Mouse (Mus musculus): Measurements from ENCODE around the gene Taf4. TPM values are rescaled to one million over a fixed set of nuclear protein-coding genes. Genes with fewer than 3 reads are reported as not detected.

Taf4 gene
- polyA plus RNA-seq, 1 experiment from 2014 or later, result 3.7 TPM

GRCm38 (mm10) chr2:179960327-179960726 lies 16.1 kb downstream of the Taf4 start:
- Histone ChIP-seq H3K4me2 (no peak overlapping the region), H3K4me1 (peaks cover 6% of the 10 kb centered on the region; the same call in 1 of the 2 replicates), H3K36me3 (no peaks in the 10 kb centered on the region), H3K9me3 (no peaks in the 10 kb centered on the region), H3K27me3 (no peaks in the 10 kb centered on the region), H3K4me3 (no peak overlapping the region), H3K27ac (no peak overlapping the region), H3K9ac (no peak overlapping the region)
- 81% methylated on average over 6 of the region's 6 CpGs for WGBS
- ATAC-seq (ENCODE audit: borderline replicate concordance, extremely low read depth, low FRiP score, low TSS enrichment), result no peak

- no peak for ATAC-seq (ENCODE audit: borderline replicate concordance, extremely low read depth, low FRiP score, low TSS enrichment)
- Histone ChIP-seq H3K9ac (no peak overlapping the region), H3K36me3 (no peaks in the 10 kb centered on the region), H3K27me3 (no peaks in the 10 kb centered on the region), H3K9me3 (no peaks in the 10 kb centered on the region), H3K4me1 (0 out of 2 replicates have a peak, but pooled peaks cover 6% of the 10 kb centered on the region), H3K4me2 (no peak overlapping the region), H3K27ac (no peak overlapping the region), H3K4me3 (no peak overlapping the region)
- 29% methylated on average over 3 of the region's 3 CpGs for WGBS
Observed at GRCm38 (mm10) chr2:179959391-179959790, 17.1 kb downstream of the Taf4 start.

- H3K4me1 ChIP-seq, result peaks cover 26% of the 10 kb centered on the region
- no peak overlapping the region for H3K9ac ChIP-seq
- ATAC-seq (ENCODE audit: borderline replicate concordance, extremely low read depth, low FRiP score, low TSS enrichment), result peak; percentile 61; the same call in 1 of the 2 replicates
- no peaks in the 10 kb centered on the region for H3K27me3 ChIP-seq
- no peaks in the 10 kb centered on the region for H3K36me3 ChIP-seq
- H3K4me2 ChIP-seq, result no peak overlapping the region
- H3K27ac ChIP-seq, result no peak overlapping the region
- 50% methylated on average over 14 of the region's 14 CpGs for WGBS
- H3K4me3 ChIP-seq, result no peak overlapping the region
- no peaks in the 10 kb centered on the region for H3K9me3 ChIP-seq
Observed at GRCm38 (mm10) chr2:179951542-179952524, 24.6 kb downstream of the Taf4 start.

GRCm38 (mm10) chr2:179948820-179949219 lies 27.6 kb downstream of the Taf4 start:
- H3K4me3 ChIP-seq, result no peak overlapping the region
- no peak overlapping the region for H3K9ac ChIP-seq
- H3K27me3 ChIP-seq, result no peaks in the 10 kb centered on the region
- H3K36me3 ChIP-seq, result no peaks in the 10 kb centered on the region
- ATAC-seq (ENCODE audit: borderline replicate concordance, extremely low read depth, low FRiP score, low TSS enrichment), result no peak
- no peak overlapping the region for H3K4me2 ChIP-seq
- H3K9me3 ChIP-seq, result no peaks in the 10 kb centered on the region
- peaks cover 40% of the 10 kb centered on the region for H3K4me1 ChIP-seq
- no peak overlapping the region for H3K27ac ChIP-seq
- WGBS, result 84% methylated on average over 5 of the region's 5 CpGs

- Histone ChIP-seq H3K36me3 (no peaks in the 10 kb centered on the region), H3K4me3 (no peak overlapping the region), H3K4me2 (no peak overlapping the region), H3K9me3 (no peaks in the 10 kb centered on the region), H3K27ac (no peak overlapping the region), H3K9ac (no peak overlapping the region), H3K27me3 (no peaks in the 10 kb centered on the region), H3K4me1 (peaks cover 37% of the 10 kb centered on the region)
- 43% methylated on average over 5 of the region's 5 CpGs for WGBS
- ATAC-seq (ENCODE audit: borderline replicate concordance, extremely low read depth, low FRiP score, low TSS enrichment), result no peak
Observed at GRCm38 (mm10) chr2:179947607-179948006, 28.8 kb downstream of the Taf4 start.

GRCm38 (mm10) chr2:179946496-179946895 lies 29.9 kb downstream of the Taf4 start:
- H3K9ac ChIP-seq, result no peak overlapping the region
- no peak overlapping the region for H3K4me3 ChIP-seq
- WGBS, result 88% methylated on average over 6 of the region's 6 CpGs
- H3K36me3 ChIP-seq, result no peaks in the 10 kb centered on the region
- no peaks in the 10 kb centered on the region for H3K9me3 ChIP-seq
- peaks cover 31% of the 10 kb centered on the region for H3K4me1 ChIP-seq
- H3K4me2 ChIP-seq, result no peak overlapping the region
- no peak overlapping the region for H3K27ac ChIP-seq
- no peaks in the 10 kb centered on the region for H3K27me3 ChIP-seq
- ATAC-seq (ENCODE audit: borderline replicate concordance, extremely low read depth, low FRiP score, low TSS enrichment), result no peak

- peaks cover 28% of the 10 kb centered on the region for H3K4me1 ChIP-seq
- H3K9me3 ChIP-seq, result no peaks in the 10 kb centered on the region
- no peak overlapping the region for H3K9ac ChIP-seq
- no peak overlapping the region for H3K27ac ChIP-seq
- H3K4me2 ChIP-seq, result no peak overlapping the region
- H3K4me3 ChIP-seq, result no peak overlapping the region
- WGBS, result 42% methylated on average over 4 of the region's 4 CpGs
- H3K27me3 ChIP-seq, result no peaks in the 10 kb centered on the region
- ATAC-seq (ENCODE audit: borderline replicate concordance, extremely low read depth, low FRiP score, low TSS enrichment), result no peak
- no peaks in the 10 kb centered on the region for H3K36me3 ChIP-seq
Observed at GRCm38 (mm10) chr2:179945051-179945450, 31.4 kb downstream of the Taf4 start.

GRCm38 (mm10) chr2:179941696-179942095 lies 34.8 kb downstream of the Taf4 start:
- no peak overlapping the region for H3K27ac ChIP-seq
- H3K36me3 ChIP-seq, result no peaks in the 10 kb centered on the region
- WGBS, result 96% methylated on average over 1 of the region's 1 CpGs
- no peak overlapping the region for H3K9ac ChIP-seq
- peaks cover 14% of the 10 kb centered on the region; the same call in 1 of the 2 replicates for H3K4me1 ChIP-seq
- H3K27me3 ChIP-seq, result no peaks in the 10 kb centered on the region
- no peak overlapping the region for H3K4me2 ChIP-seq
- no peak for ATAC-seq (ENCODE audit: borderline replicate concordance, extremely low read depth, low FRiP score, low TSS enrichment)
- H3K4me3 ChIP-seq, result no peak overlapping the region
- no peaks in the 10 kb centered on the region for H3K9me3 ChIP-seq

- H3K4me2 ChIP-seq, result no peak overlapping the region
- H3K27ac ChIP-seq, result no peak overlapping the region
- ATAC-seq (ENCODE audit: borderline replicate concordance, extremely low read depth, low FRiP score, low TSS enrichment), result no peak
- no peaks in the 10 kb centered on the region for H3K9me3 ChIP-seq
- 54% methylated on average over 4 of the region's 4 CpGs for WGBS
- no peak overlapping the region for H3K9ac ChIP-seq
- H3K4me1 ChIP-seq, result no peaks in the 10 kb centered on the region
- peaks cover 8% of the 10 kb centered on the region; the same call in 1 of the 2 replicates for H3K36me3 ChIP-seq
- no peak overlapping the region for H3K4me3 ChIP-seq
- H3K27me3 ChIP-seq, result no peaks in the 10 kb centered on the region
Observed at GRCm38 (mm10) chr2:179937091-179937490, 39.4 kb downstream of the Taf4 start.

- no peak overlapping the region for H3K27ac ChIP-seq
- no peaks in the 10 kb centered on the region for H3K9me3 ChIP-seq
- no peak overlapping the region for H3K4me2 ChIP-seq
- H3K4me1 ChIP-seq, result no peaks in the 10 kb centered on the region
- 73% methylated on average over 3 of the region's 3 CpGs for WGBS
- H3K9ac ChIP-seq, result no peak overlapping the region
- no peaks in the 10 kb centered on the region for H3K27me3 ChIP-seq
- ATAC-seq (ENCODE audit: borderline replicate concordance, extremely low read depth, low FRiP score, low TSS enrichment), result no peak
- no peak overlapping the region for H3K4me3 ChIP-seq
- H3K36me3 ChIP-seq, result peaks cover 23% of the 10 kb centered on the region
Observed at GRCm38 (mm10) chr2:179934165-179934564, 42.3 kb downstream of the Taf4 start.

- peaks cover 37% of the 10 kb centered on the region for H3K36me3 ChIP-seq
- H3K27ac ChIP-seq, result no peak overlapping the region
- no peaks in the 10 kb centered on the region for H3K9me3 ChIP-seq
- H3K4me2 ChIP-seq, result no peak overlapping the region
- no peak overlapping the region for H3K9ac ChIP-seq
- ATAC-seq (ENCODE audit: borderline replicate concordance, extremely low read depth, low FRiP score, low TSS enrichment), result no peak
- H3K27me3 ChIP-seq, result no peaks in the 10 kb centered on the region
- H3K4me3 ChIP-seq, result no peak overlapping the region
- no peaks in the 10 kb centered on the region for H3K4me1 ChIP-seq
- 86% methylated on average over 16 of the region's 16 CpGs for WGBS
Observed at GRCm38 (mm10) chr2:179931741-179932140, 44.7 kb downstream of the Taf4 start.

GRCm38 (mm10) chr2:179929166-179929565 lies 47.3 kb downstream of the Taf4 start:
- Histone ChIP-seq H3K9me3 (no peaks in the 10 kb centered on the region), H3K4me1 (no peaks in the 10 kb centered on the region), H3K27me3 (no peaks in the 10 kb centered on the region), H3K4me2 (no peak overlapping the region), H3K36me3 (peaks cover 49% of the 10 kb centered on the region), H3K4me3 (no peak overlapping the region), H3K9ac (no peak overlapping the region), H3K27ac (no peak overlapping the region)
- no peak for ATAC-seq (ENCODE audit: borderline replicate concordance, extremely low read depth, low FRiP score, low TSS enrichment)
- WGBS, result 90% methylated on average over 13 of the region's 13 CpGs
